Mouse (Mus musculus): ENCODE results near the gene Hsd11b1.

DNA sequence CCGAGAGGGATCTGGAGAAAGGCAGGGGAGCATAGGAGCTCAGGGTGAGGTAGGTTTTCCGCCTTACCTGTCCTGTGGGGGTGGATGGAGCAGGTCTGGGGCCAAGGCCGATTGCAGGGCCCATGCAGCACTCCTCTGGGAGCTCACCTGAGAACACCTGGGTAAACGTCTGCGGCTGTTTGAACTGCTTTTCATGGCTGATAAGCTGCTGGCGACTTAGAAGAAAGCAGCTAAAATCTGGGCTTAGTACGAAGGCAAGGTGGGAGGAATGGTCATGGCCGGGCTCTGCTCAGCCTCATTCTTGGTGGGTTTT is 38.2 kb upstream of the Hsd11b1 start:
- TF ChIP-seq POLR2A (IDR thresholded peaks at IDR 0.05; ENCODE audit: borderline replicate concordance, low read depth, low read length) (no peak), CTCF (IDR thresholded peaks at IDR 0.05; ENCODE audit: low read depth, low read length) (no peak)

Measured in bone marrow macrophage, adult 2 months (primary cell).